Mouse (Mus musculus): ENCODE data around the gene Kifc3.

- TF ChIP-seq CTCF (IDR thresholded peaks at IDR 0.05; ENCODE audit: control insufficient read depth, insufficient read depth, insufficient replicate concordance, low read depth, low read length) (no peak), POLR2A (IDR thresholded peaks at IDR 0.05; ENCODE audit: control insufficient read depth, low read depth, low read length) (no peak)
These were observed 123.3 kb downstream of the Kifc3 start for GRCm38 (mm10) chr8:95079305-95079704.

Measured in testis, adult 2 months (tissue).